Mouse (Mus musculus): ENCODE measurements around the gene Bloc1s5.
A peak's percentile ranks its signal among the peaks of the same experiment; 100 is the strongest.

Gene Bloc1s5

DNA sequence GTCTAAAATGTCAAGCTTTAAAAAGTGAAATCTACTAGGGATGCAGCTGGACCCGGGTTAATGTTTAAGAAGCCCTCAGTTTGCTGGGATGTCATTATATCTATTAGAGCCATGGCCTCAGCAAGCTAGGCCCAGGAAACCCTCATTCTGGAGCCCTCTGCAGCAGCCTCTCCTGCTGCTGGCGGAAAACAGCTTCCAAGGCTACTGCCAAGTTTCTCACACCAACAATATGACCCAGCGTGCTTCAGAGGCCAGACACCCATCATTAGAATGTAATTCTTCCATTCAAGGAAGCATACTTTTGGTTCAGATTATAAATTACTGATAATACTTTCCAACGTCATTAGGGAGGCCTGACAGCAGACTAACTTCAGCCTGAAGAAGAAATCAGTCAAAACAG is 18.0 kb downstream of the Bloc1s5 start:
- no peak for DNase-seq

DNA sequence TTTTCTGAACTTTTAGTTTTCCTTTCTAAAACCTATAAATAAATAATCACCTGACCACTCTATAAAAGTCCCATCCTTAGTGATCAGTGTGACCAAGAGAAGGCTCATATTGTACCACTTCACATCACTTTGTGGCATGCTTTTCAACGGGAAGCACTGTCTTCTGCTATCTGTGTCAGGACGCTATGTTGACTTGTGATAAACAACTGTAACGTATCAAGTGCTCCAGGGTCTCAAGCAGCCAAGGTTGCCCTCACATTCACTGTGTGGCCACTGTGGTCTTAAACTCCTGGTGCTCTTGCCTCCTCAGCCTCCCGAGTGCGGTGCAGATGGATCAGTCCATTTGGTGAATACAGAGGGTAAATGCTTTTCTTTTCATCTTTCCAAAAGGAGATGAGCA is 19.3 kb downstream of the Bloc1s5 start:
- DNase-seq, result no peak

- DNase-seq, result no peak
Observed at GRCm38 (mm10) chr13:38614298-38614697, 20.6 kb downstream of the Bloc1s5 start.

DNA sequence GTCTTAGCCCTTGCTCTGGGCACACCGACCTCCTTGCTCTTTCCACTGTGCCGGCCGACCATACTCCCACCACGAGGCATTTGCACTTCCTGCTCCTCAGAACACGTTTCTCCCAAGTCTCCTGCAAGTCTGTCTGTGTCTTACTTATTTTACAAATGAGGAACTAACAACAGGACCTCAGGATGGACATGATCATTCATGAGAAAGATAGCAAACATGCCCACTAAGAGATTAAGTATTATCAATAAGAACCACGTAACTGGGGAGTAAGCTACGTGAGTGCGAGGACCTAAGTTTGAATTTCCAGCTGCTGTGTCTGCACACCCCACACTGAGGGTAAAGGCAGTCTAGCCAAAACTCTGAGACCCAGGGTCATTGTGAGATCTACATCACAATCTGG is 21.3 kb downstream of the Bloc1s5 start:
- DNase-seq, result no peak

DNA sequence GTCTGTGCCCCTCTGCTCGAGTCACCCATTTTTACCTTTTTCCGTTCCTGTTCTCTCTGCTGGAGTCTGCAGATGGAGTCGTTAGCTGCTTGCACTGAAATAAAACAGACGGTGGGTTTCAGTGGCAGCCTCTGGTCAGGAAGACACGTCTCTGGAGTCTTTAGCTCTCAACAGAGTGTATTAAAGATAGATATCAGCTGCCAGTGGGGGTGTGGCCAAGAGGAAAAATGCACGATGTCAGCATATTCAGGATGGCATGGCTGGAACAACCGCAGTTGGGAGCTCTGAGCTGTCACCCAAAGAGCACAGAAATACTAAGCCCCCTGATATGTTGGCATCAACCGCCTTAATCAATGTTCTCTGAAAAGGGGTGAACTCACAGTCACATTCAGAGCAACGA is 22.3 kb downstream of the Bloc1s5 start:
- no peak for DNase-seq

- DNase-seq, result no peak
Observed at GRCm38 (mm10) chr13:38612179-38612578, 22.7 kb downstream of the Bloc1s5 start.

DNA sequence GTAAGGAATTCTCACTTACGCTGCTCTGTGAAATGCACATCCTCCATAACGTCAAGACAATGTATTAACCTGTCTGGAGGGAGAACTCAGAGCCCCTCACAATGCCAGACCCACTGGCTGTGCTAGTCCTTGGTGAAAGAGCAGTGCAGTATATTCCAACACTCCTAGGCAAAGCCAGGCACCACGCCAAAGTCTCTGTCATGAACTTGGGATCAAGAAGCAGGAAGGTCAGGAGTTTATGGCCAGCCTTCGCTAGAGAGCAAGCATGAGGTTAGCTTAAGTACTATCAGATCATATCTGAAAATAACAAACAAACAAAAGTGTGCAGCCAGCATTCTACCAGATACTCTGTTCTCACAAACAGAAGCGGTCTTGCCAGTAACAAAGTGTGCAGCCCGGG is 24.6 kb downstream of the Bloc1s5 start:
- DNase-seq, result peak; percentile 67

- no peak for DNase-seq
Observed at GRCm38 (mm10) chr13:38607130-38607529, 27.8 kb downstream of the Bloc1s5 start.

- DNase-seq, result no peak
Observed at GRCm38 (mm10) chr13:38605353-38605752, 29.6 kb downstream of the Bloc1s5 start.

GRCm38 (mm10) chr13:38602966-38603365 is 31.9 kb downstream of the Bloc1s5 start:
- DNase-seq, result no peak

- no peak for DNase-seq
Observed at GRCm38 (mm10) chr13:38602243-38602832, 32.6 kb downstream of the Bloc1s5 start.

DNA sequence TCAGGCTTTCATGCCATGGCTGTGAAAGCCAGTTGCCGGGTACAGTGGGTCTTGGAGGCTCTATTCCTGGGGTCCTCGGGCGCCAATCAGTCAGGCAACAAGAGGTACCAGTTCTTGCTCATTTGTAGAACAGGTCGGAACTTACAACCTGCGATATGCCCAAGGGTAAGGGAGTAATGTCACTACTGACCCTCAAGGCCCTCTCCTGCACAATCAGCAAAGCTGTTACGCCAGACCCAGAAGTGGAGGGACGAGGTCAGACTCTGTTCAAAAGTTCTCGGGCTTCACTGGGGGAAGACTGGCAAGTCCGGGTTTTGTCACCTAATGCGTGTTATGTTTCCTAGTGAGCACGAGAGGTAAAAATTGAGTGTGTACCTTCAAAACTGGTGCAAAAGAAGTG is 34.1 kb downstream of the Bloc1s5 start:
- no peak for DNase-seq

DNA sequence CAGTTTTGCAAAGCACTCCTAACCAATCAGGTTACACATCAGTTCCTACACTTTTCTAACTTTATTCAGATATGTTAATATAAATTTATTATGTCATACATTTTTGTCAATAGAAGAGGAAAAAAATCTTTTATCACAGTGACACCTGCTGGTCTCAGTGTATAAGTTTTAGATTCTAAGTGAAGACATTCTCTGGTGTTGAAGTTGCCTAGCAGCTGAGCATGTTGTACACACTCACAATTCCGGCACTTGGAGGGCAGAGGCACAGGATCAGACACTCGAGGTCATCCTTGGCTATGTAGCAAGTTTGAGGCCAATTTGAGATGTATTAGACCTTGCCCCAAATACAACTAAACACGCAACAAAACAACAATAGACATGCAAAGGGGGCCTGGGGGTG is 37.8 kb downstream of the Bloc1s5 start:
- no peak for DNase-seq

GRCm38 (mm10) chr13:38596461-38596860 is 38.4 kb downstream of the Bloc1s5 start:
- peak; percentile 41 for DNase-seq

DNA sequence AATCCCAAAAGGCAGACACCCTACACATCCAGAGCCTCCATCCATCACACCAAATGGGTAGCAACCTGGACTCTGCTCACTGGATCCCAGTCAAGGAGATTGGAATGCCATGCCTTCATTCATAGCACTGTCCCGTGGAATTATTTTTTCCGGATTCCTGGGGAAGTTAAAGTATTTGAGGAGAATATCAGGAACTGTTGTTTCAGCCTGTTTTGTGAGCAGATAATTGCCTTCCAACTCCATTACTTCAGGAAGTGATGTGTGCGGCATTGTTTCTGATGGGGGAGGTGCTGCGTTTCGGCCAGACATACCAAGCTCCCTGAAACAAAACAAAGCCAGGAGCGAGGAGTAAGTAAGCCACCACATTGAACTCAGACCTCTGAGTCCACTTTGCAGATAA is 41.8 kb downstream of the Bloc1s5 start:
- DNase-seq, result peak; percentile 61

GRCm38 (mm10) chr13:38587350-38587749 is 47.6 kb downstream of the Bloc1s5 start:
- DNase-seq, result no peak

DNA sequence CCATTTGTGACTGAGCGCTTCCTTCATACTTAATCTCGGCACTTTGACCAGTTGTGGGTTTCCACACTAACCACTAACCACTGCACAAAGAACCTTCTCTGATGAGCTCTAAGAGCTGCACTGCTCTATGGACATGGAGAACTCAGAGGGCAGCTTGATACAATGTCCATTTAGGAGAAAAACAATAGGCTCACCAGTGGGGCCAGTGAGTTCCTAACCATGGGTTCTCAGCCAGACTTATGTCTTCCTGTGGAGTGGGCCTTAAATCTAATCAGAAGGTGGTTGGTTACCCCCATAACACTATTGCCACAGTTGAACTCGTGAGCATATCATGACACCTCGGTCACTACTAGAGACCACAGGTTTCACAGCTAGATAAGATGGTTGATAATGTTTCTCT is 48.5 kb downstream of the Bloc1s5 start:
- no peak for DNase-seq

DNA sequence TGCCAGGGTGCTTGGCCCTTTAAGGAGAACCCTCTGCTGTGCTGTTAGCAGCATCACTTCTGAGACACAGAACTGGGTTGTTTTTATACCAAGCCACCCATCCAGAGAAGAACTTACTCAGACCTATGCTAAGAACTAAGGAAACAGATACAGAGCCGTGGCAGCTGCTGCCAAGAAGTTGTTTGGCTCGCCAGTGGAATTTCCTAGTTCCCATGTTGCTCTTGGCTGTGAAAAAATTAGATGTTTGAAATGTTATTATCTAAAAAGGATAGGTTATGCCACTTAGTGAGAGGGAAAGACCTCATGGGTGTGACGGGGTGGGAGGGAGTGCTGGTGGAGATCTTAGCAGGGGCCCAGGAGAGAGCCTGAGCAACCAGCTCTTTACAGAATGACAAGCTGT is 52.1 kb downstream of the Bloc1s5 start:
- DNase-seq, result peak; percentile 24

- DNase-seq, result peak; percentile 78
Observed at GRCm38 (mm10) chr13:38580601-38581457, 54.1 kb downstream of the Bloc1s5 start.

- no peak for DNase-seq
Observed at GRCm38 (mm10) chr13:38579971-38580600, 54.8 kb downstream of the Bloc1s5 start.

DNA sequence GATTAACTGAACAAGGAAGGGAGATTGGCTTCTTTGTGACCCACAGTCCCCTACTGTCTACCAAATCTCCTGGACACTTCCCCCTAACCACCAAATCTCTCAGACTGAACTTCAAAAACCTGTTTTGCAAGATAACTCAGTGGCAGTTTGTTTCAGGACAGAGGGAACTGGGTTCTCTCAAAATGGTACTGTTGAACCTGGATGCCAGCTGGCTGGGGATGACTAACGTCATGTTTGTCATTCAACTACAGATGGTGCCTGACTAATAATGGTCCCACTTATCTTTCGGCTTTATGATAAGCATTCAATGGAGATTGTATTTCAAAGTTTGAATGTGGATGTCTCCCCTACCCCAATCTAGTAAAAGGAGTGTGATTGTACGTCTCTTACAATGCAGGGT is 60.2 kb downstream of the Bloc1s5 start:
- DNase-seq, result no peak

DNA sequence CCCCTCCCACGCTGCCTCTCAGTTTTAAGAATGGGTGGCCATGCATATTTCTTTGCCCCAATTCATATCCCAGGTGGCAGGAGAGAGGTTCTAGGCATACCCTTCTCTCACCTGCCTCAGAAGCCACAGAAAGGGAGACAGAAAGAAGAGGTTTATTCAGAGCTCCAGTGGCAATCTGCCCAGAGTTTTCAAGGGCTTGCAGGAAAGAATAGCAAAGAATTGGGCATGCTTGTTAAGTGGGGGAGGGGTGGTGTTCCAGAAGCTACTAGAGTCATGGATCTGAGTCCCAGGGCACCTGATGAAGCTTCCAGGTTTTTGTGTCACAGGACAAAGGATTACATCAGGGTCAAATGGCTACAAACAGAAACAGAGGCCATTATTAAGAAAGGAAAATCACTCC is 61.6 kb downstream of the Bloc1s5 start:
- no peak for DNase-seq

GRCm38 (mm10) chr13:38565245-38565644 is 69.7 kb downstream of the Bloc1s5 start:
- peak; percentile 29 for DNase-seq

DNA sequence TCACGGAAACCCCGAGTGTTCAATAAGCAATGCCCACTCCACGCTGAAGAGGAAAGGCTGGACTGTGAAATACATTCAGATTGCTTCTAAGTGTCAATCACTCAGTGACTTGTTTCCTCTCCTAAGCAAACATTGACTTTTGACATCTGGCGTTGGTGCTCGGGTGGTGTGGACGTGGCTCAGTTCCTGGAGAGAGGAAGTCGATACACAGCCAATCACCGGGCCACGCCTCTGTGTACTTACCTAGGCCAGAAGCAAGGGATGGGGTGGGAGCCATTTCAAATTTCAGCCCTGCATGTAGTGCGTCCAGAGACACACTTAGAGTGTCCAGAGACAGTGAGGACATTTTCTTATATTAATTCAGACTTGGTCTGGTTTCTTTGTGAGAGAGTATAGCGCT is 80.3 kb downstream of the Bloc1s5 start:
- no peak for DNase-seq

All from kidney, adult 11 months (tissue).